Mouse (Mus musculus): ENCODE data around the gene Nlgn3. TPM values are rescaled to one million over a fixed set of nuclear protein-coding genes. Genes with fewer than 3 reads are reported as not detected.
"Not testable (repeated sequence)": the region's sequence is repeated elsewhere in the genome, so short reads cannot be mapped to it uniquely, and the experiment has no call there.

Nlgn3 gene
- polyA plus RNA-seq, 1 experiment from 2014 or later: 7.8 TPM

- not testable (repeated sequence) for DNase-seq (ENCODE audit: low spot score); H3K27ac ChIP-seq; H3K9me3 ChIP-seq (replicated peaks); H3K4me1 ChIP-seq; H3K36me3 ChIP-seq; H3K4me3 ChIP-seq
- peaks cover 23% of the 10 kb centered on the region; the same call in 1 of the 2 replicates for H3K27me3 ChIP-seq (ENCODE audit: low read depth, poor library complexity, severe bottlenecking)
- 75% methylated on average over 4 of the region's 4 CpGs for WGBS
Observed at GRCm38 (mm10) chrX:101358902-101359301, 59.9 kb downstream of the Nlgn3 start.

- H3K27ac ChIP-seq: no peak overlapping the region
- H3K4me1 ChIP-seq: no peaks in the 10 kb centered on the region
- H3K36me3 ChIP-seq: no peaks in the 10 kb centered on the region
- H3K9me3 ChIP-seq (replicated peaks): no peaks in the 10 kb centered on the region
- peaks cover 60% of the 10 kb centered on the region for H3K27me3 ChIP-seq (ENCODE audit: low read depth, poor library complexity, severe bottlenecking)
- DNase-seq (ENCODE audit: low spot score): no peak
- WGBS: 69% methylated on average over 7 of the region's 7 CpGs
- H3K4me3 ChIP-seq: no peak overlapping the region
Observed at GRCm38 (mm10) chrX:101369001-101369400, 70.0 kb downstream of the Nlgn3 start.

- H3K27ac ChIP-seq: no peak overlapping the region
- H3K27me3 ChIP-seq (ENCODE audit: low read depth, poor library complexity, severe bottlenecking): peaks cover 64% of the 10 kb centered on the region
- H3K36me3 ChIP-seq: no peaks in the 10 kb centered on the region
- H3K4me1 ChIP-seq: no peaks in the 10 kb centered on the region
- no peaks in the 10 kb centered on the region for H3K9me3 ChIP-seq (replicated peaks)
- DNase-seq (ENCODE audit: low spot score): no peak
- WGBS: 83% methylated on average over 3 of the region's 3 CpGs
- no peak overlapping the region for H3K4me3 ChIP-seq
Observed at GRCm38 (mm10) chrX:101370573-101370972, 71.6 kb downstream of the Nlgn3 start.

- Histone ChIP-seq H3K27me3 (ENCODE audit: low read depth, poor library complexity, severe bottlenecking) (peaks cover 88% of the 10 kb centered on the region), H3K4me1 (no peaks in the 10 kb centered on the region), H3K36me3 (no peaks in the 10 kb centered on the region), H3K4me3 (no peak overlapping the region), H3K27ac (no peak overlapping the region), H3K9me3 (replicated peaks) (no peaks in the 10 kb centered on the region)
- WGBS: 68% methylated on average over 5 of the region's 5 CpGs
- no peak for DNase-seq (ENCODE audit: low spot score)
Observed at GRCm38 (mm10) chrX:101372946-101373345, 74.0 kb downstream of the Nlgn3 start.

Other genes with a start within 250 kb of the Nlgn3 start
- 0.04 and 0.05 TPM in 2 replicates for gene Tex11, start 239.5 kb upstream of the Nlgn3 start, polyA plus RNA-seq (2016; fragmentation: Nextera tagmentation; extraction: Ambion mirVana)
- gene Slc7a3, start 213.1 kb upstream of the Nlgn3 start, polyA plus RNA-seq (2016; fragmentation: Nextera tagmentation; extraction: Ambion mirVana): 0.65 and 1.1 TPM in 2 replicates
- gene Snx12, start 76.6 kb upstream of the Nlgn3 start, polyA plus RNA-seq (2016; fragmentation: Nextera tagmentation; extraction: Ambion mirVana): 49.2 and 50.4 TPM in 2 replicates
- 3.7 and 4.7 TPM in 2 replicates for gene Foxo4, start 44.6 kb upstream of the Nlgn3 start, polyA plus RNA-seq (2016; fragmentation: Nextera tagmentation; extraction: Ambion mirVana)
- gene Gm614, start 35.2 kb upstream of the Nlgn3 start, polyA plus RNA-seq (2016; fragmentation: Nextera tagmentation; extraction: Ambion mirVana): not detected in 2 replicates
- gene Il2rg, start 30.9 kb upstream of the Nlgn3 start, polyA plus RNA-seq (2016; fragmentation: Nextera tagmentation; extraction: Ambion mirVana): 4.8 and 4.9 TPM in 2 replicates
- gene Gm20489, start 30.1 kb upstream of the Nlgn3 start, polyA plus RNA-seq (2016; fragmentation: Nextera tagmentation; extraction: Ambion mirVana): not detected in 2 replicates
- gene Med12, start 25.1 kb upstream of the Nlgn3 start, polyA plus RNA-seq (2016; fragmentation: Nextera tagmentation; extraction: Ambion mirVana): 35.9 and 42.9 TPM in 2 replicates
- not detected in 2 replicates for gene Gjb1, start 77.2 kb downstream of the Nlgn3 start, polyA plus RNA-seq (2016; fragmentation: Nextera tagmentation; extraction: Ambion mirVana)
- gene Zmym3, start 121.7 kb downstream of the Nlgn3 start, polyA plus RNA-seq (2016; fragmentation: Nextera tagmentation; extraction: Ambion mirVana): 23.0 and 30.8 TPM in 2 replicates
- 627 and 644 TPM in 2 replicates for gene Nono, start 130.2 kb downstream of the Nlgn3 start, polyA plus RNA-seq (2016; fragmentation: Nextera tagmentation; extraction: Ambion mirVana)
- gene Itgb1bp2, start 149.9 kb downstream of the Nlgn3 start, polyA plus RNA-seq (2016; fragmentation: Nextera tagmentation; extraction: Ambion mirVana): 2.2 and 2.9 TPM in 2 replicates
- 20.0 and 23.8 TPM in 2 replicates for gene Taf1, start 233.6 kb downstream of the Nlgn3 start, polyA plus RNA-seq (2016; fragmentation: Nextera tagmentation; extraction: Ambion mirVana)

Data from limb, embryonic 10.5 days (tissue).